Mouse (Mus musculus): Measurements from ENCODE around the gene Fbxo34.
A peak's percentile ranks its signal among the peaks of the same experiment; 100 is the strongest.
"Not testable (repeated sequence)": the region's sequence is repeated elsewhere in the genome, so short reads cannot be mapped to it uniquely, and the experiment has no call there.

Gene Fbxo34

GRCm38 (mm10) chr14:47520751-47521449, 70.7 kb downstream of the Fbxo34 start:
- DNase-seq: peak; percentile 4

GRCm38 (mm10) chr14:47521609-47522008, 71.4 kb downstream of the Fbxo34 start:
- no peak for DNase-seq

GRCm38 (mm10) chr14:47522301-47522700, 72.1 kb downstream of the Fbxo34 start:
- no peak for DNase-seq

- DNase-seq: no peak
Observed at GRCm38 (mm10) chr14:47525374-47525773, 75.2 kb downstream of the Fbxo34 start.

GRCm38 (mm10) chr14:47525861-47526260, 75.6 kb downstream of the Fbxo34 start:
- peak; percentile 8 for DNase-seq

- no peak for DNase-seq
Observed at GRCm38 (mm10) chr14:47527833-47528232, 77.6 kb downstream of the Fbxo34 start.

- DNase-seq: no peak
Observed at GRCm38 (mm10) chr14:47528293-47528692, 78.1 kb downstream of the Fbxo34 start.

- peak; percentile 72 for DNase-seq
Observed at GRCm38 (mm10) chr14:47529019-47529418, 78.8 kb downstream of the Fbxo34 start.

GRCm38 (mm10) chr14:47529592-47529991, 79.4 kb downstream of the Fbxo34 start:
- not testable (repeated sequence) for DNase-seq

GRCm38 (mm10) chr14:47532496-47532895, 82.3 kb downstream of the Fbxo34 start:
- DNase-seq: no peak

- peak; percentile 80 for DNase-seq
Observed at GRCm38 (mm10) chr14:47533365-47534175, 83.3 kb downstream of the Fbxo34 start.

- DNase-seq: no peak
Observed at GRCm38 (mm10) chr14:47534176-47534525, 83.9 kb downstream of the Fbxo34 start.

GRCm38 (mm10) chr14:47535096-47535495, 84.9 kb downstream of the Fbxo34 start:
- DNase-seq: no peak

GRCm38 (mm10) chr14:47541325-47541948, 91.2 kb downstream of the Fbxo34 start:
- DNase-seq: no peak

- DNase-seq: no peak
Observed at GRCm38 (mm10) chr14:47542283-47542682, 92.1 kb downstream of the Fbxo34 start.

GRCm38 (mm10) chr14:47544286-47544685, 94.1 kb downstream of the Fbxo34 start:
- no peak for DNase-seq

- DNase-seq: no peak
Observed at GRCm38 (mm10) chr14:47544877-47545276, 94.7 kb downstream of the Fbxo34 start.

GRCm38 (mm10) chr14:47551668-47552067, 101.4 kb downstream of the Fbxo34 start:
- no peak for DNase-seq

GRCm38 (mm10) chr14:47553380-47553779, 103.2 kb downstream of the Fbxo34 start:
- no peak for DNase-seq

GRCm38 (mm10) chr14:47554236-47554635, 104.0 kb downstream of the Fbxo34 start:
- no peak for DNase-seq

GRCm38 (mm10) chr14:47555225-47555624, 105.0 kb downstream of the Fbxo34 start:
- DNase-seq: no peak

- no peak for DNase-seq
Observed at GRCm38 (mm10) chr14:47560714-47561113, 110.5 kb downstream of the Fbxo34 start.

GRCm38 (mm10) chr14:47562530-47562929, 112.3 kb downstream of the Fbxo34 start:
- no peak for DNase-seq

- DNase-seq: no peak
Observed at GRCm38 (mm10) chr14:47563106-47563505, 112.9 kb downstream of the Fbxo34 start.
